Mouse (Mus musculus): ENCODE measurements around the gene Cops3. TPM values are rescaled to one million over a fixed set of nuclear protein-coding genes. Genes with fewer than 3 reads are reported as not detected.

Cops3 gene
- polyA plus RNA-seq, 1 experiment from 2014 or later: 165 TPM

DNA sequence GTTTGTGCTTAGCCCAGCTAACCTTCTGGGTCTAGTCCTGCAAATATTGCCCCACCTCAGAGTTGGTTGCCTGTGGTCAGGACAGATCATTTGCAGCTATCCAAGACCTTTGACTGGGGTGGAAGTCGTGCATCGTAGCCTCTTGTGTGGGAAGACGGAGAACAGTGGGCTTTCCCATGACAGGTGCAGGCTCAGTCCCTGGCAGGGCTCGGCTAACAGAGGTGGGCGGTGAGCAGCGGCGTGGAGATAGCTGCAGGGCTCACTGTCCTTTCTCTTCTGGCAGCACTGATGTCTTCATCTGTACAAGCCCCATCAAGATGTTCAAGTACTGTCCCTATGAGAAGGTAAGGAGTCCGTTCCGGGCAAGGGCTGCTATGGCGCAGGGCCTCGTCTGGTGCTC lies 20.8 kb upstream of the Cops3 start:
- no peak overlapping the region for H3K9ac ChIP-seq (ENCODE audit: low read length)
- H3K27me3 ChIP-seq (ENCODE audit: control insufficient read depth, insufficient read depth, low read length): no peaks in the 10 kb centered on the region
- H3K4me2 ChIP-seq (ENCODE audit: low read length): no peak overlapping the region
- no peaks in the 10 kb centered on the region for H3K4me1 ChIP-seq (ENCODE audit: control insufficient read depth in 2 of 2, insufficient read depth in 2 of 2, low read length in 2 of 2)
- H3K4me3 ChIP-seq (ENCODE audit: control insufficient read depth in 1 of 2, insufficient read depth in 1 of 2, low read depth in 1 of 2, low read length in 2 of 2): no peak overlapping the region
- ATAC-seq (ENCODE audit: insufficient number of reproducible peaks, insufficient read depth, low FRiP score, low read depth): no peak
- H3K27ac ChIP-seq (replicated peaks in 1 of 2; ENCODE audit: control insufficient read depth in 1 of 2, insufficient read depth in 1 of 2, low read depth in 2 of 2, low read length in 2 of 2): no peak overlapping the region
- H3K36me3 ChIP-seq (ENCODE audit: control insufficient read depth, insufficient read depth, low read length): peaks cover 27% of the 10 kb centered on the region; the same call in 1 of the 2 replicates
- H3K9me3 ChIP-seq (ENCODE audit: control insufficient read depth, low read length): no peaks in the 10 kb centered on the region
- WGBS: 89% methylated on average over 11 of the region's 11 CpGs

DNA sequence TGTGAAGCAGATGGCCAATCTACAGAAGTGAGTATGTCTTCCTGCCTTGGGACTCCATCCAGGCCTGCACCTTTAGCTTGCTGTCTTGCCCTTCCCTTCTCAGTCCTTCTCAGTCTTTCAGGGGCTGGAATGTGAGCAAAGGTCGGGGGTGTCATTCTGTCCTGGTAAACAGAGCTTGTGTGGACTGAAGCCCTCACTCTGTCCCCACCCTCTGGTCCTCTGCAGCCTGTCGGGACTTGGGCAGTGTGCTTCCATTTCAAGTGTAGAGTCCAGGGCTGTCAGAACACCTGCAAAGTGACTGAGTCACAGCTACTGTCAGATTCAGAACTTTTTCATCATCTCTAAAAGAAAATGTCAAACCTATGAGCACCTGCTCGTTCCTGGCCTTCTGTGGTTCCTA lies 13.2 kb upstream of the Cops3 start:
- no peak for ATAC-seq (ENCODE audit: insufficient number of reproducible peaks, insufficient read depth, low FRiP score, low read depth)
- Histone ChIP-seq H3K4me3 (ENCODE audit: control insufficient read depth in 1 of 2, insufficient read depth in 1 of 2, low read depth in 1 of 2, low read length in 2 of 2) (no peak overlapping the region), H3K4me1 (ENCODE audit: control insufficient read depth in 2 of 2, insufficient read depth in 2 of 2, low read length in 2 of 2) (peaks cover 0 to 9% of the 10 kb centered on the region in 2 experiments; a peak in 3 of 4 replicates), H3K27me3 (ENCODE audit: control insufficient read depth, insufficient read depth, low read length) (no peaks in the 10 kb centered on the region), H3K9me3 (ENCODE audit: control insufficient read depth, low read length) (no peaks in the 10 kb centered on the region), H3K27ac (replicated peaks in 1 of 2; ENCODE audit: control insufficient read depth in 1 of 2, insufficient read depth in 1 of 2, low read depth in 2 of 2, low read length in 2 of 2) (no peak overlapping the region), H3K4me2 (ENCODE audit: low read length) (no peak overlapping the region), H3K9ac (ENCODE audit: low read length) (no peak overlapping the region), H3K36me3 (ENCODE audit: control insufficient read depth, insufficient read depth, low read length) (peaks cover 17% of the 10 kb centered on the region)
- 64% methylated on average over 3 of the region's 3 CpGs for WGBS

DNA sequence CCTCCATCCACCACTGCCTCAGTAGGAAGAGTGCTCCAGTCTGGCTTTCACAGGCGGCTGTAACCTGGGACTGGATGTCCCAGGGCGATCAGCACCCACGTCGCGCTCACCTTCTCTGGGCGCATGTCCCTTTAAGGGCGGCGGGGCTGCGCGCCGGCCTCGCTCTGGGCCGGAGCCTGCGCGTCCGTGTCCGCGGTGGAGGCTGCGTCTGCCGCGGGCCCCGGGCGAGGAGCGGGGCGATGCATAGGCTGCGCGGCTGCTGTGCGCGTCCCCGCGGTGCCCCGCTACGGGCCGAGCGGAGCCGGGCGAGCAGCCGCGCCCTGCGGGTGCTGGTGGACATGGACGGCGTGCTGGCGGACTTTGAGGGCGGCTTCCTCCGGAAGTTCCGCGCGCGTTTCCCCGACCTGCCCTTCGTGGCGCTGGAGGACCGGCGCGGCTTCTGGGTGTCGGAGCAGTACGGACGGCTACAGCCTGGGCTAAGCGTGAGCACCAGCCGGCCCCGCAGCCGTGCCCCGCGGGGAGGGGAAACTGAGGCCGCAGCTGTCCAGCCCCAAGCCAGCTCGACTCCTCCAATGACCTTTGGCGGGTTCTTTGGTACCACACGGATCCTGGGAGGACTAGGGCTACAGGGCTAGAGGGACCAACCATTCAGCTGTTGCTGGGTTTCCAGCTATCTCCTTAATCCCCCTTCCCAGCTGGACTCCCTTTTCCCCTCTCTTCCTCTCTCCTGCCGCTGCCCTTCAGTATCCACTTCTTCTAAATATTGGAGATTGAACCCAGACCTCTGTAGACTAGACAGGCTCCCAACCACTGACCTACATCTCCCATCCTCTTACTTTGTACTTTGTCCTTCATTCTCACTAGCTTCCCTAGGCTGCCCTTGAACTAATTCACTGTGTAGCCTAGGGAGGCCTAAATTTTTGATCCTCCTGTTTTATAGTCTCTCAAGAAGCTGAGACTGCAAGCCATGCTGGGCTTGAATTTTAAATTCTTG lies 8.6 kb upstream of the Cops3 start:
- Histone ChIP-seq H3K4me3 (ENCODE audit: control insufficient read depth in 1 of 2, insufficient read depth in 1 of 2, low read depth in 1 of 2, low read length in 2 of 2) (peak overlapping the region; percentile 85 to 95), H3K27ac (replicated peaks in 1 of 2; ENCODE audit: control insufficient read depth in 1 of 2, insufficient read depth in 1 of 2, low read depth in 2 of 2, low read length in 2 of 2) (peak overlapping the region; percentile 88 to 90), H3K4me1 (ENCODE audit: control insufficient read depth in 2 of 2, insufficient read depth in 2 of 2, low read length in 2 of 2) (peaks cover 0 to 14% of the 10 kb centered on the region in 2 experiments; a peak in 3 of 4 replicates), H3K9me3 (ENCODE audit: control insufficient read depth, low read length) (no peaks in the 10 kb centered on the region), H3K27me3 (ENCODE audit: control insufficient read depth, insufficient read depth, low read length) (no peaks in the 10 kb centered on the region), H3K9ac (ENCODE audit: low read length) (peak overlapping the region; percentile 95), H3K4me2 (ENCODE audit: low read length) (peak overlapping the region; percentile 76), H3K36me3 (ENCODE audit: control insufficient read depth, insufficient read depth, low read length) (peaks cover 9% of the 10 kb centered on the region)
- ATAC-seq (ENCODE audit: insufficient number of reproducible peaks, insufficient read depth, low FRiP score, low read depth): peak; percentile 83
- WGBS: under 1% methylated on average over 68 of the region's 69 CpGs

DNA sequence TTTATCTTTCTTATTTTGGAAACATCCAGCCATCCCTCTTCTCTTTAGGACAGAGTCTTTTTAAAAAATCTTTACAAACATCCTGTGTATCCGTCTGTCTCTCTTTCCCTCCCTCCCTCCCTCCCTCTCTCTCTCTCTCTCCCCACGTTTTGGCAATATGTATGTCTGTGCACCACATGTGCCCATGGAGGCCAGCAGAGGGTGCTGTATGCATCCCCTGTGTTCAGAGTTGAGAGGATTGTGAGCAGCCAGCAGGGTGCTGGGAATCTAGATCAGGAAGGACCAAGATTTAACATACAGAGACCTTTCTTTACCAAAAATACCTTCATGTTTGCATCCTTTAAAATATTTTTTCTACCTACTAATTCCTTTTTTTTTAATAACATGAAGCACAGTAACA lies 7.5 kb upstream of the Cops3 start:
- 13% methylated on average over 2 of the region's 2 CpGs for WGBS
- H3K27me3 ChIP-seq (ENCODE audit: control insufficient read depth, insufficient read depth, low read length): no peaks in the 10 kb centered on the region
- H3K4me2 ChIP-seq (ENCODE audit: low read length): peak overlapping the region; percentile 76
- peak overlapping the region in 1 of 2 experiments; percentile 85; a peak in 1 of 4 replicates for H3K4me3 ChIP-seq (ENCODE audit: control insufficient read depth in 1 of 2, insufficient read depth in 1 of 2, low read depth in 1 of 2, low read length in 2 of 2)
- no peaks in the 10 kb centered on the region for H3K9me3 ChIP-seq (ENCODE audit: control insufficient read depth, low read length)
- H3K4me1 ChIP-seq (ENCODE audit: control insufficient read depth in 2 of 2, insufficient read depth in 2 of 2, low read length in 2 of 2): peaks cover 0 to 14% of the 10 kb centered on the region in 2 experiments; a peak in 3 of 4 replicates
- no peak overlapping the region for H3K27ac ChIP-seq (replicated peaks in 1 of 2; ENCODE audit: control insufficient read depth in 1 of 2, insufficient read depth in 1 of 2, low read depth in 2 of 2, low read length in 2 of 2)
- peaks cover 8% of the 10 kb centered on the region; the same call in 1 of the 2 replicates for H3K36me3 ChIP-seq (ENCODE audit: control insufficient read depth, insufficient read depth, low read length)
- ATAC-seq (ENCODE audit: insufficient number of reproducible peaks, insufficient read depth, low FRiP score, low read depth): no peak
- H3K9ac ChIP-seq (ENCODE audit: low read length): no peak overlapping the region

DNA sequence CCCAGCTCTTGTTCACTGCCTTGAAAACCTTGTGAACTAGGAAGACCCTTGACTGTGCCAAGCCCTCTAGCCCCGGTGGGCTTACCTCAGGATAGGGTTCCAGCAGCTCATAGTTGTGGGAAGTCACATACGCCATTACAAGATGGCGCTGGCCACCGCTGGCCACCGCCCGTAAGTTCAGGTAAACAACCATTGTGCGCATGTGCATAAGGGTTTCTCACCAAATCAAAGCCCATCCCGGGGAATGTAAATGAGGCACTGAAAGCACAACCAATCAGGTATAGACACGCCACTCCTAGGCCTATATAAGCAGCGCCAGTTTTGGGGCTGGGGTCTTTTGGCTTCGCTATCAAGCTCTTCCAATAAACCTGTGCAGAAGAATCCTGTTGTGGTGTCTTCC lies 6.7 kb upstream of the Cops3 start:
- H3K4me1 ChIP-seq (ENCODE audit: control insufficient read depth in 2 of 2, insufficient read depth in 2 of 2, low read length in 2 of 2): peaks cover 0 to 14% of the 10 kb centered on the region in 2 experiments; a peak in 3 of 4 replicates
- H3K27me3 ChIP-seq (ENCODE audit: control insufficient read depth, insufficient read depth, low read length): no peaks in the 10 kb centered on the region
- H3K9me3 ChIP-seq (ENCODE audit: control insufficient read depth, low read length): no peaks in the 10 kb centered on the region
- ATAC-seq (ENCODE audit: insufficient number of reproducible peaks, insufficient read depth, low FRiP score, low read depth): no peak
- H3K4me2 ChIP-seq (ENCODE audit: low read length): no peak overlapping the region
- no peak overlapping the region for H3K9ac ChIP-seq (ENCODE audit: low read length)
- peaks cover 8% of the 10 kb centered on the region; the same call in 1 of the 2 replicates for H3K36me3 ChIP-seq (ENCODE audit: control insufficient read depth, insufficient read depth, low read length)
- H3K27ac ChIP-seq (replicated peaks in 1 of 2; ENCODE audit: control insufficient read depth in 1 of 2, insufficient read depth in 1 of 2, low read depth in 2 of 2, low read length in 2 of 2): no peak overlapping the region
- 97% methylated on average over 11 of the region's 11 CpGs for WGBS
- H3K4me3 ChIP-seq (ENCODE audit: control insufficient read depth in 1 of 2, insufficient read depth in 1 of 2, low read depth in 1 of 2, low read length in 2 of 2): no peak overlapping the region

DNA sequence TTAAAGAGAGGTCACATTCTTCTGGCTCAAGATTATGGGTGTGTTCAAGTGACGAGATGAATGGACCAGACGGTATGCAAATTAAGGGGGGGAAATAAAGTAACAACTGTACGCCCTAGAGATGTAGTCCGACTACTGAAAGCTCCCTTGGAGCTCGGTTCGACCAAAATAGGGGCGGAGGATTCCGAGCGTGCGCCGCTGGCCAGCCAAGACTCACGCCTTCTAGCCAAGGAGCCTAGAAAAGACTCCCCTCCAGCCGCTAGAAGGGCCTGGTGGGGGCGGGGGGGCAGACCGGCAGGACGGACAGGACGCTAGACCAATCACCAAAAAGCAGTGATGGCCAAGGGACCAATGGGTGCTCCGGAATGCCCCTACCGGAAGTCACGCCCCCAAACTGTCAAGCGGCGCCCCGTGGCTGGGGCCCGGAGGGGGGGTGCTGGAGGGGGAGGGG lies 605 bp downstream of the Cops3 start, which contains the start of gene Nt5m:
Gene Nt5m (plus strand): TSS at position 440 of the 451 bp plus-strand sequence.
- Histone ChIP-seq H3K9me3 (ENCODE audit: control insufficient read depth, low read length) (no peaks in the 10 kb centered on the region), H3K9ac (ENCODE audit: low read length) (peak within 1 kb of the TSS; percentile 94), H3K36me3 (ENCODE audit: control insufficient read depth, insufficient read depth, low read length) (peaks cover 39% of the 10 kb centered on the region), H3K4me3 (ENCODE audit: control insufficient read depth in 1 of 2, insufficient read depth in 1 of 2, low read depth in 1 of 2, low read length in 2 of 2) (peak within 1 kb of the TSS; percentile 79 to 82), H3K27me3 (ENCODE audit: control insufficient read depth, insufficient read depth, low read length) (no peaks in the 10 kb centered on the region), H3K4me1 (ENCODE audit: control insufficient read depth in 2 of 2, insufficient read depth in 2 of 2, low read length in 2 of 2) (peaks cover 0 to 15% of the 10 kb centered on the region in 2 experiments; a peak in 3 of 4 replicates), H3K27ac (replicated peaks in 1 of 2; ENCODE audit: control insufficient read depth in 1 of 2, insufficient read depth in 1 of 2, low read depth in 2 of 2, low read length in 2 of 2) (peak within 1 kb of the TSS; percentile 95 to 96), H3K4me2 (ENCODE audit: low read length) (peak within 1 kb of the TSS; percentile 77)
- under 1% methylated on average over 24 of the region's 24 CpGs for WGBS
- peak; percentile 97 for ATAC-seq (ENCODE audit: insufficient number of reproducible peaks, insufficient read depth, low FRiP score, low read depth)

DNA sequence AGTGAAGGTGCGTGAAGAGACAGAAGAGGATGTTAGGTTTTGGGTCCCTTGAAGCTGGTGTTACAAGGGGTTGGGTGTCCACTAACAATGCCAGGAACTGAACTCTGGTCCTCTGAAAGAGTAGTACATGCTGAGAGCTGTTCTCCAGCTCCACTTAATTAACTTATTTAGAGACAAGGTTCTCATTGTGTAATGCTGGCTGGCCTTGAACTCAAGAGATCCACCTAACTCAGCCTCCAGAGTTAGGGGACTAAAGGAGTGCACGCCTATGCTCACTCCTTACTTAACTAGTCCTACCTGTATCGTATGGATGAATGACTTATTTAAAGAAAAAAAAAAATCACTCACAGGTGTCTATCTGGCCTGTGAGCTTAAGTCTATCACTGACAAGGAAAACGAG lies 1.2 kb downstream of the Cops3 start:
- Histone ChIP-seq H3K27ac (replicated peaks in 1 of 2; ENCODE audit: control insufficient read depth in 1 of 2, insufficient read depth in 1 of 2, low read depth in 2 of 2, low read length in 2 of 2) (no peak overlapping the region), H3K9ac (ENCODE audit: low read length) (peak overlapping the region; percentile 94), H3K36me3 (ENCODE audit: control insufficient read depth, insufficient read depth, low read length) (peaks cover 46% of the 10 kb centered on the region), H3K4me1 (ENCODE audit: control insufficient read depth in 2 of 2, insufficient read depth in 2 of 2, low read length in 2 of 2) (peaks cover 0 to 15% of the 10 kb centered on the region in 2 experiments; a peak in 3 of 4 replicates), H3K4me3 (ENCODE audit: control insufficient read depth in 1 of 2, insufficient read depth in 1 of 2, low read depth in 1 of 2, low read length in 2 of 2) (peak overlapping the region in 1 of 2 experiments; percentile 82; a peak in 3 of 4 replicates), H3K9me3 (ENCODE audit: control insufficient read depth, low read length) (no peaks in the 10 kb centered on the region), H3K4me2 (ENCODE audit: low read length) (peak overlapping the region; percentile 77), H3K27me3 (ENCODE audit: control insufficient read depth, insufficient read depth, low read length) (no peaks in the 10 kb centered on the region)
- no peak for ATAC-seq (ENCODE audit: insufficient number of reproducible peaks, insufficient read depth, low FRiP score, low read depth)
- WGBS: 61% methylated on average over 4 of the region's 4 CpGs

All from heart, embryonic 14.5 days (tissue).